Mouse (Mus musculus) fibroblast of lung, adult 2 months (primary cell): ENCODE measurements around the gene Myh9.

ENCODE experiments used
- DNase-seq: peaks from one replicate; pipeline ENCODE4 v3.0.0-alpha.2; 2011; ENCODE audit warnings: low read depth

Myh9 gene

GRCm38 (mm10) chr15:77828242-77828641, 13.7 kb downstream of the Myh9 start:
- no peak for DNase-seq

- no peak for DNase-seq
Measured at GRCm38 (mm10) chr15:77827794-77828193, 14.2 kb downstream of the Myh9 start.

- DNase-seq = no peak
Measured at GRCm38 (mm10) chr15:77827379-77827778, 14.6 kb downstream of the Myh9 start.

- DNase-seq = no peak
Measured at GRCm38 (mm10) chr15:77825382-77825781, 16.6 kb downstream of the Myh9 start.

DNA sequence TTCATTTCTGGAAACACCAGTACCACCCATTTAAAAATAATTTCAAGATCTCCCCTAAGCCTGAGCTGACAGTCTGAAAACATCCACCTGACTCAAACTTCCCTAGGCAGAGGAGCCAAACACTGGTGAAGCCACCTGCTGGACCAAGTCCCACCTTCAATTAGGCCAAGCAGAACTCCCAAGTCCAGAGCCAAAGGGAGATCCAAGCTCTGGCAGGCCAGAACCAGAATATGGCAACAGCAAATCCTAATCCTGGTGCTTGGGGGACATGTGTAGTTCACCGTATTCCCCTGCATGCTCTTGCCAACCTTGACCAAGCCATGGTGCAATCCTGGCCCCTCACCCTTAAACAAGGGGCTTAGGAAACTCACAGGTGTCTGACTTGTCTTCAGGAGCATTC, 17.7 kb downstream of the Myh9 start:
- DNase-seq = no peak

DNA sequence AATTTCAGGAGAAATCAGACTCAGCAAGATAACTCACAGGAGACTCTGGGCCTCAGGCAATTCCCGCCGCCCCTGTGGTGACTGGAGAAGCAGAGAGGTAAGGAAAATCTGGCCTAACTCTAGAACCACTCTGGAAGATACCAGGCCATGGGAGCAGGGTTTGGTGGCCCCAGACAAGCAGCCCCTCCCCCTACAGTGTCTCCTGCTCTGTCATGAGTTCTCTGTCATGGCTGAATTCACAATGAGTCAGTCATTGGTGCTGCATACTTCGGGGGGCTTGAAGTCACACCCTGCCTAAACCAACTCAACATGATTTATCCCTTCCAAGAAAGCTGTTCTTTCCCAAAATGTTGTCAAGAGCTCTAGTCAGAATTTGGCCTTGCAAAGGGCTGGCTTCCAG, 18.3 kb downstream of the Myh9 start:
- DNase-seq = no peak

GRCm38 (mm10) chr15:77823196-77823595, 18.8 kb downstream of the Myh9 start:
- no peak for DNase-seq

DNA sequence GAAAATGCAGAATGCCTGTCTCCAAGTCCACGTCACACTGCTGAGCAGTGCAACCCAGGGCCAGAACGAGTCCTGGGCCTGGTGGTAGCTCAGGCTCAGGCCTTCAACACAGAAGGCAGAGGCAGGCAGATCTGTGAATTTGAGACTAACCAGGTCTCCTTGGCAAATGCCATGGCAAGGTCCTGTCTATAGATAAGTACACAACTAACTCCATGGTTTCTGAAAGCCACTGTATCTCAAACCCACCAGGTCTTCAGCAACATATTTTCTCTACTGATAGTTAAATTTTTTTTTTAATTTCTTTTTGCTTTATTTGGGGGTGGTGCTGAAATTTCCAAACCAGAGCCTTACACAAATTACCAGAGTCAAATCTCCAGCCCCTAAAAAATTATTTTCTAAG, 19.3 kb downstream of the Myh9 start:
- no peak for DNase-seq

DNA sequence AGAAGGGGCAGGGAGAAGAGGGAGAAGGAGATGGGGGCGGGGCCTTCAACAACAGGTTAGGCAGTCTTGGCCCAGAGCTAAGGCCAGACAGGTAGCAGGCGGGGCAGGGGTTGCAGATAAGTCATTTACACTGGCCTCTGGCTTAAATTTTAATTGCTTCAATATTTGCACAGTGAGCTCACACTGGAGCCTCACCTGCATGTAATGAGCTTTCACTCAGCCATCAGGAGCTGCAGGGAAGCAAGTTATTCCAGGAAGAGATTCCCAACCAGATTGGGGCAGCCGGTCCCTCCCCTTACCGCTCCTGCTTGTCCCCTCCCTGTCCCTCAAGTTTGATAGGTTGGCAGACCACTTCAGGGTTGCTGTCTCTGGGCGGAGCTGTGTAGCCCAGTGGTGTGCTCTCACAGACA, 19.9 kb downstream of the Myh9 start:
- DNase-seq = no peak

GRCm38 (mm10) chr15:77821424-77821823, 20.6 kb downstream of the Myh9 start:
- no peak for DNase-seq

GRCm38 (mm10) chr15:77820480-77821163, 21.4 kb downstream of the Myh9 start:
- DNase-seq = no peak

DNA sequence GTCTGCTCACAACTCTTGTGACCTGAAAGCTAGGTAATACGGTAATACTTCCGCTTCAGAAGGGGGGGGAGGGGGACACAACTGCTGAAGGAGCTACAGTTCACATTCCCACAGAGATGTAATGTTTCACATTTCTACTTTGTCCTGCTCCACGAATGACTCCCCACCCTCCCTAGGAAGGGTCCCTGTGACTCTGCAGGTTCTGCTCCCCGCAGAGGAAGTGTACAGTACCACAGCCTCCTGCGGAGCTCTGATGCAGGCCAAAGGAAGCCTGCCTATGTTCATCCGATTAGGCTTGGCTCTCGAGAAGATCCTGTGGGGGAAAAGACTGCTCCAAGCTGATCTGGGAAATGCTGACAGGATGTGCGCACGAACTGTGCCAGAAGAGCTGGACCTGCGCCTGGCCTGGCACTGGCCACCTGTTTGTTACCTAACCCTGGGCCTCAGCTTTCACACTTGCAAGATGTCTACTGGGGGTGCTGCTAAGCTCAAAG, 22.0 kb downstream of the Myh9 start:
- peak; percentile 96 for DNase-seq

DNA sequence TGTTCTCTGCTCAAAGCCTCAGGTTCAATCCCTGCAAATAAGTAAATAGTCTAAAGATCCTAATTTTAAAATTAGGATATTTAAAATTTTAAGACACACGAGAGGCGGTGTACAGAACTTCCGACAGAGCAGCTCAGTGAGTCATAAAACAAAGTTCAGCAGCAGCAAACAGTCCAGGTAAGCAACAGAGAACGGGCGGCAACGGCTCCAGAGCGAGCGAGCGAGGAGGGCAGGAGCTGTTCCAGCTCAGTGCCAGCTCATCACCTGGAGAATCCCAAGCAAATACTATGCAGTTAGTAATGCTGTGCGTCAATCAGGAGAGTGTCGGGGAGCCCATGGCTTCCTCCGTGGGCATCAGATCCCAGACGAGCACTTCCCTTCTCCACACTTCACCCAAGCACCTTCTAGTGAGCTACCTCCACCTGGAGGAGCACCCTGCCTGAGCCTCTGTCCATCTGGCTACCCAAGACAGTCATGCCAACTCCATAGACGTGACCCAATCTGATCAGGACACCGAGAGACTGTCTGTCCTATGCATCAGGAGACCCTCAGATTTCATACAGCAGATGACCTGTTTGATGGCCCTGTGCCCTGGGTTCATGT, 23.3 kb downstream of the Myh9 start:
- no peak for DNase-seq

- no peak for DNase-seq
Measured at GRCm38 (mm10) chr15:77817417-77817816, 24.6 kb downstream of the Myh9 start.

DNA sequence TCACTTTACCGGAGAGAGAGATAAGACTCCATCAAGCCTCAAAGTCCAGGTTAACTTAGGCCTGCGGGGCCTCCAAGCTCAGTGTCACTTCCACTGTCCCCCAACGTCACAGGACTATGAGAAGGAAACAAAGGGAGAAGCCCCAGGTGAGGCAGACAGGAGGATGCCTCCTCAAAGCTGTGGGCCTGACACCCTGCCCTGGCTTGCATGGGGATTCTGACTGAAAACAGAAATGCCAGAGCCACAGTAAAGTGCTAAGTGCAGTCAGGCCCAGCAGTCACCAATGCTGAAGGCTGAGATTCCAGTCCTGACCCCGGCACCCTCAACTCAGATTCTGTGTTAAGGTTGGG, 25.4 kb downstream of the Myh9 start:
- no peak for DNase-seq

GRCm38 (mm10) chr15:77815867-77816600, 25.9 kb downstream of the Myh9 start:
- DNase-seq = no peak

DNA sequence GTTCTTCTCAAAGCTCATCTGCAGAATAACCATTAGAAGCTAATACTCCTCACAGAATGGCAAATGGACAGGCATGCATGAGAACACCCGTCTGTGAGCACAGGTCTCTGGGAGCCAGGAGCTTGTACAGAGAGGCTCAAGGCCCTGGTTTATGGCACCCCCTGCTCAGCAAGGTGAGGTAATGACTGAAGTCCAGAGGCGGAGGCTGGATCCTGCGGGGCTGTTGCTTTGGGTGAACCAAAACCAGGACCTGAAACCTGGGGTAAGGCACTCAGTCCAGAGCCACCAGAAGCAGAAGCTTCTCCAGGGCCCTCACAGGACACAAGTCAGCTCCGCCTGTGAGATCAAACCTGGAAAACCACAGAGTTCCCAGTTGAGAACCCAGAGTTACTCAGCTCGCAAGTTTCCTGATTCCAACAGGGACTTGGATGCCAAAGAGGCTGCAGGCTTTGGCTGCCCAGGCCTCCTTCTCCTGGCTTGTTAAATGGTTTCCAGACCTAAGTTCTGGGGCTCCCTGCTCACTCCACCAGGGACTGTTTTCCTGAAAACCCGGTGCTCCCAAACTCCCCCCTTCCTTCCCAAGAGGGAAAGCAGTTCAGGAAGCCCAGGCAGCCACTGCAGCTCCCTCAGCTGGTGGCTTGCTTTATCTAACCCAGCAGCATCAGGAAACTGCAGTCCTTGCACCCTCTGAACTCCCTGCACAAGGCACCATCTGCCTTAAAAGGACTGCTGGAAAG, 28.2 kb downstream of the Myh9 start:
- DNase-seq = no peak

- DNase-seq = no peak
Measured at GRCm38 (mm10) chr15:77812578-77812977, 29.4 kb downstream of the Myh9 start.

DNA sequence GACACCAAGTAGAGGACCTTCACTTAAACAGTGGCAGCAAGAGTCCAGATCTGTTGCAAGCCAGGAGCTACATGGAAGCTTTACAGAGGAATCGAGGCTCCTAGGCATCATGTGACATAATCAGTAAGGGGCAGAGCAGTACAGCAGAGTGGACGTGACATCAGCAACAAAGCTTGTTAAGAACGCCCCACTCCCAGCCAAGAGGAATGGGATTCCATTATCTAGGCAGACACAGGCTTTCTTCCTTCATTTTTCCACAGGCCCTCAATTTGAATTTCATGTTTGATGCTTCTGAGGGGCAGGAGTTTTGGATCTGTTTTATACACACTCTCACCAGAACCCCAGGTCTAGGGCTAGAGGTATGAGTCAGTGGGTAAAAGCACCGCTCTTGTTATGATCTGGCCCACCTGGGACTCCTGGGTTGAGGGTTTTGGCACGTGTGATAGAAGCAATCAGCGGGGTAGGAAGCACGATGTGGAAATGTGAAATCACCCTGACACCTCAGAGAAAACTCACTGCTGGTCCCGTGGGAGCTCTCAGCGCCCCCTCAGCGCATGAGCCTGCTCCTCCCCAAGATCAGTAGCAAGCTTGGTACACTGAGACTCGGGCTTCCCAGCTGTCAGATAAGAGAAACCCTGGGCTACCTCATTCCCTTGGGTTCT, 30.7 kb downstream of the Myh9 start:
- DNase-seq = no peak

- DNase-seq = no peak
Measured at GRCm38 (mm10) chr15:77810416-77811098, 31.4 kb downstream of the Myh9 start.

DNA sequence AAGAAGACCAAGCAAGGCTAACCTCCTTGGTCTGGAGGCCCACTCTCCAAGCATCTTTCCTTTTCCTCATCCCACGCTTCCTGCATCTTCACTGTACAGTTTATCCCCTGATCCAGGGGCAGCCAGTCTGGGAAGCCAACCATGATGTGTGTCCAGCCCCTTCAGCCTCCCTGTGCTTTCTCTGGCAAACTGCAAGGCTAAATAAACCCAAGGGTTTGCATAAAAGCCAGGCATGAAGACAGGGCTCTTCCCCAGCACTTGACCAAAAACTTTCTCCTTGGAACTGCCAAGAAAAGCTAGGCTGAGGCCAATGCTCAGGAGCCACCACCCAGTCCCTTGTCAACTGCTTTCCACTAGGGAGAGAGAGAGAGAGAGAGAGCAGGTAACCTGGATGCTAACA, 32.5 kb downstream of the Myh9 start:
- DNase-seq = no peak

DNA sequence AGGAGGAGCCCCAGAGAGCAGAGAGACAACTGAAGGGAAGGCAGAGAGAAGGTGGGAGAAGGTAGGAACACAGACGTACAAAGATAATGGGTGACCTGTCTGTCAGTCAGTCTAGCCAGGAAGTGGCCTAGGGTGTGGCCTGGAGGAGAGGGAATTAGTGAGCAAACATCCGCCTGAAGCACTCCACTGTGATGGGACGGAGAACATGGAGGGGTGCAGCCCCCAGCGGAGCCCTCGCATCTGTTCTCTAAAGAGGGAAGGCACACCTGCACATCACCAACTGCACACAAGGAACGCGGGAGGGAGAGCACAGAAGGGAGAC, 34.8 kb downstream of the Myh9 start:
- DNase-seq = no peak
